Mouse (Mus musculus): Measurements from ENCODE around the gene Spaca6.
"Not testable (repeated sequence)": the region's sequence is repeated elsewhere in the genome, so short reads cannot be mapped to it uniquely, and the experiment has no call there.

Spaca6 gene

DNA sequence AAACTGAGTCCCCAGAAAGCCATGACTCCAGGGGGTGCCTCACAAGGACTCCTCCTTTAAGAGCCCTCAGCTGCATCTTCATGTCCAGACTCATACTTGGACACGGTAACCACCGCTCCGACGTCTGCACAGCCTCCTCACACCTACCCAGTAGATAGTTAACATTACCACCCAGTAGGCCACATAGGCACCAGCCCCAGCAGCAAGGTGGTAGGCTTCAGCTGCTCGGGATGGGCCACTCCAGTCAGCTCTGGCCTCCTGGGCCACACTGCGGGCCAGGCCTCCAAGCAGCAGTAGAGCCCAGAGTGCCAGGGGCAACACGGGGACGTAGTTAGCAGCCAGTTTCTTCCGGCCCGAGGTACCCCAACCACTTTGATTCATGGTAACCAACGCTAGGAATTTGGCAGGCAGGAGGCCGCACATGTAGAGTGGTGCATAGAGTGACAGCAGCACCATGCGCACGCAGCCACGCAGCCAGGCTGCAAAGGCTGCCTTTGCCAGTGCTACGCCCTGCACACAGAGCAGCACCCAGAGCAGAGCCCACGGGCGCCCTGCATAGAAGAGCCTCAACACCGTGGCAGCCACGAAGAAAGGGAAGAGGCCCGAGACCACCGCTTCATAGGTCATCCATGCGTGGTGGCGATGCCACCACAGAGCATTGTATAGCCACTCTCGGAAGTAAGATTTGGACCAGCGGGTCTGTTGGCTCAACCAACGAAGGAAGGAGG is 16.7 kb downstream of the Spaca6 start:
- no peak for DNase-seq (ENCODE audit: low spot score in 2 of 2)

DNA sequence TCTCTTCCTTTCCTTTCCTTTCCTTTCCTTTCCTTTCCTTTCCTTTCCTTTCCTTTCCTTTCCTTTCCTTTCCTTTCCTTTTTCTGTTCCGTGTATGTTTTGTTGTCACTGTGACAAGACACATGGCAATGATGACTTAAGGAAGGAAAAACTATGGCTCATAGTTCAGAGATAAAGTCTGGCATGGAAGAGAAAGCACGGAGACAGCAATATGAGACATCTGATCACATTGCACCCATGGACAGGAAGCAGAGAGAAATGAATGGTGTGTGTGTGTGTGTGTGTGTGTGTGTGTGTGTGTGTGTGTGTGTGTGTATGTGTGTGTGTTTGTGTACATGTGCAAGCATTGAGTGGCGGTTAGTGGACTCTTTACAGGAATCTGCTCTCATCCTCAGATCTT is 17.6 kb downstream of the Spaca6 start:
- DNase-seq (ENCODE audit: low spot score in 2 of 2) = not testable (repeated sequence)

- peak in 1 of 2 experiments; percentile 38 for DNase-seq (ENCODE audit: low spot score in 2 of 2)
Measured at GRCm38 (mm10) chr17:17845187-17846027, 18.4 kb downstream of the Spaca6 start.

GRCm38 (mm10) chr17:17848988-17849387 is 22.0 kb downstream of the Spaca6 start:
- no peak for DNase-seq (ENCODE audit: low spot score in 2 of 2)

GRCm38 (mm10) chr17:17849906-17850712 is 23.2 kb downstream of the Spaca6 start:
- no peak for DNase-seq (ENCODE audit: low spot score in 2 of 2)

DNA sequence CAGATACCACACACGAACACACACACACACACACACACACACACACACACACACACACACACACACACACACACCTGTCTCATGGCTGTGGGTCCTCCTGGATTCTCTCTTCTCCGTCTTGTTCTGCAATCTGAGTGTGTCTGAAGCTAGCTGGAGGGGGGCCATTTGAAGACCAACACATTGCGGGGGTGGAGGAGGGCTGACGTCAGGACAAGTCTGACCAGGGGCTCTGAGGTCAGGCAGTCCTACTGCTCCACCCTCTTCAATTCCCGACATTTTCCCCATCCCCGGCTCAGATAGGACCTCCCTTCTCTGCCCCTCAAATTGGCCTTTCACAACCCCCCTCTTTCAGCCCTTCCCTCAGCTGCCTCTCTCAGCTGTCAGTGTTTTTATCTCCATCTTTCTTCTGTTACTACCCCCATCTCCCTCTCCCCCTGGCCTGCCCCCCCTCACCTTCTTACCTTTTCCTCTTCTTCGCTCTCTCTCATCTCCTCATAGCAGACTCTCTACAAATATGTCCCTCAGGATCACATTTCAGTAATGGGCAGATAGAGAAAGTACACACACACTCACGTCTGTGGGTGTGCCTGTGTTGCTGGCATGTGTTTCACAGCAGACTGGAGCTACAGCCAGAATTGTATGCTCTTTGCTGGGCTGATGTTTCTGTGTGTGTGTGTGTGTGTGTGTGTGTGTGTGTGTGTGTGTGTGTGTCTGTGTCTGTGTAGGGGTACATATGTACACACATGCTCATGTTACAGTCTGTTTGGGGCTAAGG is 28.3 kb downstream of the Spaca6 start, which contains the start of gene Has1:
Gene Has1, minus strand, starts transcription at position 142 of the 775 bp plus-strand sequence.
- no peak for DNase-seq (ENCODE audit: low spot score in 2 of 2)

DNA sequence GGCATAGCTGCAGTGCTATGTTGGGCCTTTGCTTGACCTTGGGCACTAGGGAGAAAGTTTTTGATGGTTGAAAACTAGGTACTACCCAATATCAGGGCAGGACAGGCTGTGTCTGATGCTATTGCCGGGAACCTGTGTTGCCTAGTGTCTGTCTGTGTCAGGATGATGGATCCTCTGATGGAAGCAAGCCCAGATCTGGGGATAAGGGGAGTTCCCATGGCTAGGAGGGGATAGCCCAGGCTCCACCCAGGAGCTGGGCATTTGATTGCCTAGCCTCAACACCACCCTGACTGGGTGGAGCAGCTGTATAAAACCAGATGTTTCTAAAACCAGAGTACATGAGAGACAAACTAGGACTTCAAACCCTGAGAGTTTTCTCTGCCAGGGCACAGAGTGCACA is 29.7 kb downstream of the Spaca6 start:
- no peak for DNase-seq (ENCODE audit: low spot score in 2 of 2)

GRCm38 (mm10) chr17:17857446-17857845 is 30.5 kb downstream of the Spaca6 start:
- no peak for DNase-seq (ENCODE audit: low spot score in 2 of 2)

GRCm38 (mm10) chr17:17860110-17860509 is 33.2 kb downstream of the Spaca6 start:
- DNase-seq (ENCODE audit: low spot score in 2 of 2) = no peak

DNA sequence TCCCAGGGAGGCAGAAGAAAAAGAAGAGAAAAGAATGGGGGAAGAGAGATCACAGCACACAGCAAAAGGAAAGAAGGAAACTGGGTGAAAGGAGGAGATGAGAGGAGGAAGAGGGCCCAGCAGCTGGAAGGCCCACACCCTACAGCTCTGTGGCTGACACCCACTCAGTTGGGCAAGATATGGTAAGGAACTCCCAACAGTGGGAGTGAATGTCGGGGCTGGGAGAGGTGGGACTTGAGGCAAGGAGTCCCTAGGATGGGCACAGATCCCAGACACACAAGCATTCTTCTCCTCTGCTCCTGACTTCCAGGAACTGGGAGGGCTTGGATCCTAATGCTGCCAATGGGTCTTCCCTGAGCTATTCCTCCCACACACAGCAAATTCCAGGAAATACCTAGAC is 35.4 kb downstream of the Spaca6 start:
- peak in 1 of 2 experiments; percentile 27 for DNase-seq (ENCODE audit: low spot score in 2 of 2)

DNA sequence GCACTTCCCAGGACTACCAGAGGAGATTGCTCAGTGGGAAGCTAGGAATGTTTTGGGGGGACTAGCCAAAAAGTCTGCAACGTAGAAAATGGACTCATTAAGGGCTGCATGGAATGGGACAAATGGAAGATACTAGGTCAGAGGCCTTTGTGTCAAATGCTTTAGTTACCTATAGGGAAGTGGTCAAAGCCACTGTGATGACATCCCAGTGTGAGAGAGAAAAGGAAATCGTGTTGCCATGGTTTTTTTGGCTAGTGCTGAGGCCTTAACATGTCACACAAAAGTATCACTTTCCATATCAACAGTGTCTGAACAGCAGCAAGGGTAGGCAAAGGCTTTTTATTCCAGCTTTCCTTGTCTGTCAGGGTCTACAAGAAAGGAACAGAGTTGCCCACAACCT is 38.2 kb downstream of the Spaca6 start:
- DNase-seq (ENCODE audit: low spot score in 2 of 2) = no peak

GRCm38 (mm10) chr17:17866801-17867469 is 40.0 kb downstream of the Spaca6 start:
- DNase-seq (ENCODE audit: low spot score in 2 of 2) = no peak

DNA sequence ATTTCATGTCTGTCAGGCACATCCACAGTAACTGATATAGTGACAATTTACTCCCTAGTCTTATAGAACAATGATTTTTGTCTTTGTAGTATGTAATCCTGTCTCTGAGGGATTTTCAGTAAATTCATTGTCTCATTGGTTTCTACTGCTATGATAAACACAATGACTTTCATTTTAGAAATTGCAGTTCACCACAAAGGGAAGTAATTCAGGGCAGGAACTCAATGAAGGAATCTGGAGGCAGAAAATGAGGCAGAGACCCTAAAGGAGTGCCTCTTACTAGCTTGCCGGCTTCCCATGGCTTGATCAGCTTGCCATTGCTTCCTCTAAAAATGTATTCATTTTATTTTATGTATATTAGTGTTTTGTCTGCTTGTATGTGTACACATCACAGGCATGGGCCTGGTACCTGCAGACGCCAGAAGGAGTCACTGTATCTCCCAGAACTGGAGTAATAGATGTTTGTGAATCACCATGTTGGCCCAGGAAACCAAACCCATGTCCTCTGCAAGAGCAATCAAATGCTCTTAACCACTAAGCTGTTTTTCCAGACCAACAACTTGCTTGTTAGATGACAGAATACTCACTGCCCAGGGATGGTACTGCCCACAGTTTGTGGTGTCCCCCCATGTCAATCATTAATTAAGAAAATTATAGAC is 44.1 kb downstream of the Spaca6 start:
- DNase-seq (ENCODE audit: low spot score in 2 of 2) = no peak

DNA sequence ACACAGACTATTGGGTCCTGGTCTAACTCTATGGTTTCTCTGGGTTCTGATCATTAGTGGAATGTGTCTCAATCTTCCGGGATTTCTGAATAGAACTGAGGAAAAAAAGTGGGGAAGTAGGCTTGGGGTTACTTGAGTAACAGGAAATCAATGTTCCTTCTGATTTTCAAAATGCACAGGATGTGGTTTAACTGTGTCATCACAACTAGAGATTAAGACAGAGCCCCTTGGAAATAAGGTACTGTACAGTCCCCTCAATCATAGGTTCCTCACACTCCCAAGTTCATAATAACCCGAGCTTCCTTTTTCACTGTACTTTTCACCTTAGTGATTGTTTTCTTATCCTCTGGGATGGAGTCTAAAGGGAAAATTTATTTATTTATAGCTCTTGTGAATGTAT is 44.7 kb downstream of the Spaca6 start:
- no peak for DNase-seq (ENCODE audit: low spot score in 2 of 2)

- DNase-seq (ENCODE audit: low spot score in 2 of 2) = no peak
Measured at GRCm38 (mm10) chr17:17879347-17879746, 52.4 kb downstream of the Spaca6 start.

DNA sequence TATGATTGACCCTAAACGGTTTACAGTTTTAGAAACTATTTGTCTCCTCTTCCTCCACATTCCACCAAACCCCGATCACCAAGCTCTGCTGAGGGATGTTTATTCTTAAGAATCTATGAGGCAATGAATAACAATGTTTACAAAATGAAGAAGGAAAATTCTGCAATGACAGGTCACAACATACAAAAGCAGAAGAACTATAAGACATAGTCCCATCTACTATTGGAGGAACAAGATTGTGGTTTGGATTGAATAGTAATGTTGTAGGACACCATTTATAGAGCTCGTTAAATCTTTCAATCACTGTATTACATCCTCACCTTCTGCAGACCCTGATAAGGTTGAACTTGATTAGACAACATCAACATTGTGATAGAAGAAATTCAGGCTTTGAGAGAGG is 55.7 kb downstream of the Spaca6 start:
- no peak for DNase-seq (ENCODE audit: low spot score in 2 of 2)

- no peak for DNase-seq (ENCODE audit: low spot score in 2 of 2)
Measured at GRCm38 (mm10) chr17:17883840-17884239, 56.9 kb downstream of the Spaca6 start, which contains the start of gene Fpr1. Gene Fpr1 (minus strand): TSS chr17:17883940.

DNA sequence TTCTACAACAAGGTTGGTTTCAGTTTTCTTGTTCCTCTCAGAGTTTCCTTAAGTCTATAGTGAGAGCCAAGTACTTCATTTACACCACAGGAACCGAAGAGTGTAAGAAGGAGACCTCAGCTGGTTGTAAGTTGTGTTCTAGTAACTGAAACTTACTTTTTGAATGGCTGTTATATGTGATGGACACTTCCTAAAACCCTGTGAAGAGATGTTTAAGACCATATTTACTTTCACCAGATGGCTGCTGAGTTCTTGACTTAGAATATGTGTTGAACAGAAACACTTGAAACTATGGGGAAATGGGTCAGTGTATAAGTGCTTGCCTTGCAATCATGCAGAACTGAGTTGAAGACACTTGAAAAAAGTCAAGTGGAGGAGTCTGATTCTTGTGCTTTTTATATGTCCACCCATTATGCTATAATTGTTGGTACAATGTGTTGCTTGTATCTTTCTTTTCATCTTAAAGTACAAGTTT is 60.9 kb downstream of the Spaca6 start, which contains the start of the genes Fpr2 and Fpr3:
Gene Fpr2, plus strand, starts transcription at position 51 of the 475 bp plus-strand sequence.
Gene Fpr3, plus strand, starts transcription at position 79 of the 475 bp plus-strand sequence.
- DNase-seq (ENCODE audit: low spot score in 2 of 2) = no peak

DNA sequence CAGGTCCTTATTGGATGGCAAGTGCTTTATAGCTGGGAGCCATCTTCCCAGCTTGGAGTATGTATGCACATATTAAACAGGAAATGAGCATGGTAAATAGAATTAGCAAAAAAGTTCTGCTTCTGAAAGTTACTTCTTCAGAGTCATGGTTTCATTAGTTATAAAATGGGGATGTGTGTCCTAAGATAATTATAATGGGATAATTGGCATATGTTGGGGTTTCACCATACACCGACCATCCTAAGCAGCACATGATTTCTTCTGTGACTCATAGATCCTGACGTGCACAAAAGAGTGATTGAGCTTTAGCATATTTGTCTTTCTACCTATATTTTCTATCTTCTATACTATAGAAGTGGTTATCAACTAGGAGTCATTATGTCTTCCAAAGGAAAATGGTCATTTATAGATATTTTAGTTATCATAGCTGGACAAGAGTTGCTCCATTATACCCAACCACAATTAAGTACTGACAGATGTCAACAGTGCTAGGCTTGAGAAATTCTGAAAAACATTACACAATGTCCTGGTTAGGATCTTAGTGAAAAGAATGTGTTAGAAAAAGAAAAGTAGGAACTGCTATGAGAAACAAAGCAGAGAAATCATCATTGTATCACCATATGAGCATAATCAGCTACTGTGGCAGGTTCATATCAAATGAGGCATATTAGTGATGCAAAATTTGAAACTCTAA is 62.9 kb downstream of the Spaca6 start:
- DNase-seq (ENCODE audit: low spot score in 2 of 2) = no peak

Measured in urinary bladder, postnatal 36 days (tissue).